Mouse (Mus musculus) liver, postnatal 0 days (tissue): ENCODE data around the gene Bloc1s1.

Experiments
- CTCF ChIP-seq: sonication (generic); IDR thresholded peaks from 2 replicates; pipeline ENCODE4 v1.5.1; 2016; ENCODE audit warnings: antibody characterized with exemption, low read depth
- EP300 ChIP-seq: IDR thresholded peaks from 2 replicates; pipeline ENCODE4 v1.6.1; 2016; ENCODE audit warnings: antibody characterized with exemption, low read depth, mild to moderate bottlenecking

- TF ChIP-seq CTCF (no peak), EP300 (no peak)
These were observed 41.8 kb downstream of the Bloc1s1 start for GRCm38 (mm10) chr10:128882067-128882466.
